Mouse (Mus musculus): ENCODE measurements around the gene Mrgprd. TPM values are rescaled to one million over a fixed set of nuclear protein-coding genes. Genes with fewer than 3 reads are reported as not detected.

The Mrgprd gene
- polyA plus RNA-seq, 1 experiment from 2014 or later = 0.07 TPM

Other genes with a start within 250 kb of the Mrgprd start
- 0.57 TPM in 1 of 2 replicates, not detected in the other for gene 1810010D01Rik, start 106.7 kb upstream of the Mrgprd start, polyA plus RNA-seq (2015; fragmentation: Nextera tagmentation; extraction: Ambion mirVana)
- gene Tpcn2, start 30.8 kb upstream of the Mrgprd start, polyA plus RNA-seq (2015; fragmentation: Nextera tagmentation; extraction: Ambion mirVana) = 10.5 and 13.4 TPM in 2 replicates
- gene Mrgprf, start 14.0 kb upstream of the Mrgprd start, polyA plus RNA-seq (2015; fragmentation: Nextera tagmentation; extraction: Ambion mirVana) = 1.1 and 1.2 TPM in 2 replicates